Mouse (Mus musculus) embryo, embryonic 10.5 days (tissue): ENCODE measurements at regions not wholly inside any gene's neighbourhood (a gene's known extent, or its start where the extent isn't known, plus 50 kb on each side); places are given as distances from the start of the nearest gene placed in this dataset.
A peak's percentile ranks its signal among the peaks of the same experiment; 100 is the strongest.
"Not testable (repeated sequence)": the region's sequence is repeated elsewhere in the genome, so short reads cannot be mapped to it uniquely, and the experiment has no call there.

ENCODE experiments used
- DNase-seq: peaks from one replicate; pipeline ENCODE4 v3.0.0-alpha.2; 2015; ENCODE audit warnings: low spot score

GRCm38 (mm10) chr15:24348975-24349560, 1064.5 kb downstream of the Basp1 start:
- DNase-seq: no peak

DNA sequence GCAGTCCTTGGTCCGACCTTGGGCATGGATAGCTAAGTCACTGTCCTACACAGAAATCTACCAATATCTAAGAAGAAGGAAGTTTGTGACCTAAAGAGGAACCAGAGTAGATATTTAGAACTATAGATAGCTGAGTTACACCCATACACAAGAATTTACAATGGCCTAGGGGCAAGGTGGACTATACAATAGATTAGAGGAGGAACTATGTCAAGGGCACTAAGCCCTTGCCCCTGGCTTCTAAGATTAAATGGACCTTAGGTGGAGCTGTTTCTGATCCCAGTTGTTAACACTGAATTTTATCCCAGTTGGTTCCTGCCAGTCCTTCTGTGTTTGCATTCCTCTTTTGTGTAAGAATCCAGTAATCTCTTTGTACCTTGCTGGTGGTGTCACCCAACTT, 1077.7 kb downstream of the Basp1 start:
- DNase-seq: not testable (repeated sequence)

DNA sequence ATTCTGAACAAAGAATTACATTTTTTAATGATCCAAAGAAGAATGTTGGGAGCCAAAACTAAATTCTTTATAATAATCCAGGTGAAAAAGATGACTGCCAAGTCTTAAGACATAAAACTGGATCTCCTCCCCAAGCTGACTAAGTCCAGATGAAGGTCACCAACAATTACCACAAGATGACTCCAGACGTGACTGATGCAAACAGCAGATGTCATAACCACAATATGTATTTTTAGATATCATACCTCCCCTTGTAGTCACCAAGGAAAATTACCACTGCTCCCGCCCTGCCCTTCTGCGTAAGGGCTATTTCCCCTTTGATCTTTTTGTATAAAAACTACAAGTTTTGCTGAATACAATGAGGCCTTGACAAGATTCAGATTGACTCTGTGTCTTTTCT, 1110.4 kb downstream of the Basp1 start:
- DNase-seq: not testable (repeated sequence)

DNA sequence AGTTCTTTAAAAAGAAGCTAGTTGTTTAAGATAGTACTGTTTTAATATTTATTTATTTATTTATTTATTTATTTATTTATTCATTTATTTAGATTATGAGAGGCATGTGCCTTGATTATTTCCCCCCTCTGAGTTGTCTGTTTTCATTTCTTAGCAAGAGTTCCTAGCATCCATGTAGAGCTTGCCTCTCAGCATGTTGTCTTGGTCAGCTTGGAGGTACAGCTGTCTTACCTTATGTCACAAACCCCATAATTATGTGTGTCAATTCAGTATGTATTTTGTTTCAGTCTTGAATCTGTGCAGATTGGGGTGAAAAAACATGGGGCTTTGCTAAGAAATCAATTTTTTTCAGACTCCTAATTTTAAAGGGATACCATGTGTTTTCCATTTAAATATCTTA, 1116.3 kb downstream of the Basp1 start:
- DNase-seq: no peak

- no peak for DNase-seq
These were observed 1116.8 kb downstream of the Basp1 start for GRCm38 (mm10) chr15:24296798-24297197.

GRCm38 (mm10) chr15:24275100-24275499, 1138.5 kb downstream of the Basp1 start:
- no peak for DNase-seq

DNA sequence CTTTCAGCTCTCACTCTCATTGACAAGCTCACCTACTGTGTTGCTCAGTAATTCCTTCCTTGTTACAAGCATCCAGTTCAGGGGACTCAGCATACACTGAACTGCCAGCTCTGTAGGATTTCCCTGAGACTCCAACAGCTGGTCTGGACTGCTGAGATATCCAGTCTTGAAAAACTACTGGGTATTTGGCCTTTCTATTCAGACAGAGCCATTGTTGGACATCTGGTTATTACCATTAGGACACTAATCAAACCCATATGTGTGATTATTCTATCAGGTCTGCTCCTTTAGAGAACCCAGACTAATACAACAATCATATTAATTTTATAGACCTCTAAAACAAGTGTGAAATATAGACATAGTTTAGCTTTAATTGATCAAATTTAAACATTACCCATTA, 1146.2 kb downstream of the Basp1 start:
- peak; percentile 11 for DNase-seq
